Mouse (Mus musculus): ENCODE measurements around the gene Ptger4. TPM values are rescaled to one million over a fixed set of nuclear protein-coding genes. Genes with fewer than 3 reads are reported as not detected.

Ptger4 gene
- total and polyA plus RNA-seq, 3 experiments = 3.5 to 5.7 TPM; not detected in 1

DNA sequence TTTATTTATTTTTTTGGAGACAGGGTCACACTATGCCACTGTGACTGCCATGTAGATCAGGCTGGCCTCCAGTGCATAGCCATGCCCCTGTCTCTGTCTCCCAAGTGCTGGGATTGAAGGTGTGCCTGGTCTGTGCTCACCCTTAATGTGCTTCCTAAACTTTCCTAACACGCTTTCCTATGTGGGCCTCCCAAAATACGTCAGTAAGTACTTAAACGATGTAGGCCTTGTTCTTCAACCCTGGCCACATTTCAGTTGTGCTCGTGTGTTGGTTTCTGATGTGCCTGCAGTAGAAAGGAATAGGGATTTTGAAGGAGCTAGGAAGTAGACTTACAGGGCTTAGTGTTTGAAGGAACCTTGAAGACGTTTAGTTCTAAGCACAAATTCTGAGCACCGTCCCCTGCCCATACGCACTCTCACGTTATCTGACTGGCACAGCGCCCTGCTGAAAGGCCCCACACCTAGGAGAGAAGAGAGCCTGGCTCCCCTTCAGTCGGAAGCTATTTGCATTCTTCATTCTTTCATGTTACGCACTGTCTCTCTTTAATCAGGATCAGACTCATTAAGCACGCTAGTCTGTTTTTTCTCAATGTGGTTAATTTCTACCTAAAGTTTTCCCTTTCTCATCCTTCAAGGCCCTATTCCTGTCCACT lies 78.7 kb downstream of the Ptger4 start:
- TF ChIP-seq ZKSCAN1 (IDR thresholded peaks at IDR 0.05; ENCODE audit: low read depth, low read length) (no peak), UBTF (IDR thresholded peaks at IDR 0.05; ENCODE audit: borderline replicate concordance, insufficient read depth, low read depth, low read length) (no peak), RAD21 (IDR thresholded peaks at IDR 0.05; ENCODE audit: low read depth, low read length) (no peak), USF2 (IDR thresholded peaks at IDR 0.05; ENCODE audit: borderline replicate concordance in 1 of 2, insufficient read depth in 1 of 2, low read depth in 1 of 2, low read length in 2 of 2) (no peak), ZNF384 (IDR thresholded peaks at IDR 0.05; ENCODE audit: low read depth, low read length) (no peak), NELFE (IDR thresholded peaks at IDR 0.05; ENCODE audit: low read depth, low read length) (no peak), ELF1 (IDR thresholded peaks at IDR 0.05; ENCODE audit: low read depth, low read length) (no peak), JUND (IDR thresholded peaks at IDR 0.05; ENCODE audit: low read depth, low read length) (no peak), SMC3 (IDR thresholded peaks at IDR 0.05; ENCODE audit: low read depth, low read length) (no peak), TCF12 (IDR thresholded peaks at IDR 0.05; ENCODE audit: low read depth, low read length) (no peak), MAFK (IDR thresholded peaks at IDR 0.05; ENCODE audit: borderline replicate concordance, low read depth, low read length) (no peak)
- Histone ChIP-seq H3K36me3 (ENCODE audit: control insufficient read depth in 1 of 2, insufficient read depth in 2 of 2, low read length in 2 of 2) (peaks cover 0 to 19% of the 10 kb centered on the region in 2 experiments; a peak in 2 of 4 replicates), H3K79me2 (ENCODE audit: control insufficient read depth, insufficient read depth, low read length, poor library complexity) (no peaks in the 10 kb centered on the region), H3K27ac (ENCODE audit: control insufficient read depth, low read depth, low read length) (no peak overlapping the region), H3K4me1 (ENCODE audit: control insufficient read depth in 1 of 2, insufficient read depth in 2 of 2, low read length in 2 of 2) (no peaks in the 10 kb centered on the region), H3K9me3 (replicated peaks; ENCODE audit: insufficient read depth, low read length) (no peaks in the 10 kb centered on the region), H3K4me3 (ENCODE audit: control insufficient read depth in 1 of 2, insufficient read depth in 1 of 2, low read depth in 2 of 2, low read length in 2 of 2) (no peak overlapping the region), H3K27me3 (ENCODE audit: control insufficient read depth in 1 of 2, insufficient read depth in 2 of 2, low read length in 2 of 2) (no peaks in the 10 kb centered on the region), H3K9ac (ENCODE audit: control insufficient read depth, low read depth, low read length, poor library complexity, severe bottlenecking) (no peak overlapping the region)
- no peak for DNase-seq (ENCODE audit: low read depth, low spot score)

GRCm38 (mm10) chr15:5158827-5159226 lies 85.2 kb downstream of the Ptger4 start:
- Histone ChIP-seq H3K9me3 (replicated peaks; ENCODE audit: insufficient read depth, low read length) (no peaks in the 10 kb centered on the region), H3K79me2 (ENCODE audit: control insufficient read depth, insufficient read depth, low read length, poor library complexity) (peaks cover 45% of the 10 kb centered on the region), H3K4me3 (ENCODE audit: control insufficient read depth in 1 of 2, insufficient read depth in 1 of 2, low read depth in 2 of 2, low read length in 2 of 2) (no peak overlapping the region), H3K36me3 (ENCODE audit: control insufficient read depth in 1 of 2, insufficient read depth in 2 of 2, low read length in 2 of 2) (peaks cover 2 to 6% of the 10 kb centered on the region in 2 experiments; a peak in 3 of 4 replicates), H3K9ac (ENCODE audit: control insufficient read depth, low read depth, low read length, poor library complexity, severe bottlenecking) (no peak overlapping the region), H3K4me1 (ENCODE audit: control insufficient read depth in 1 of 2, insufficient read depth in 2 of 2, low read length in 2 of 2) (no peaks in the 10 kb centered on the region), H3K27ac (ENCODE audit: control insufficient read depth, low read depth, low read length) (no peak overlapping the region), H3K27me3 (ENCODE audit: control insufficient read depth in 1 of 2, insufficient read depth in 2 of 2, low read length in 2 of 2) (no peaks in the 10 kb centered on the region)
- TF ChIP-seq BHLHE40 (IDR thresholded peaks at IDR 0.05; ENCODE audit: borderline replicate concordance, low read depth, low read length) (no peak), ZKSCAN1 (IDR thresholded peaks at IDR 0.05; ENCODE audit: low read depth, low read length) (no peak), CHD1 (IDR thresholded peaks at IDR 0.05; ENCODE audit: low read depth, low read length) (no peak), MAZ (IDR thresholded peaks at IDR 0.05; ENCODE audit: low read depth, low read length) (no peak), MAFK (IDR thresholded peaks at IDR 0.05; ENCODE audit: borderline replicate concordance, low read depth, low read length) (no peak), SMC3 (IDR thresholded peaks at IDR 0.05; ENCODE audit: low read depth, low read length) (no peak), CTCF (IDR thresholded peaks at IDR 0.05 in 2 of 3, conservative IDR thresholded peaks at IDR 0.05 in 1 of 3; ENCODE audit: control insufficient read depth in 1 of 3, insufficient read depth in 1 of 3, low read depth in 2 of 3, low read length in 3 of 3, poor library complexity in 1 of 3, severe bottlenecking in 1 of 3) (no peak), SIN3A (IDR thresholded peaks at IDR 0.05; ENCODE audit: low read length) (no peak), E2F4 (IDR thresholded peaks at IDR 0.05; ENCODE audit: borderline replicate concordance, low read depth, low read length) (no peak), NRF1 (IDR thresholded peaks at IDR 0.05; ENCODE audit: insufficient read depth, low read depth, low read length, poor library complexity, severe bottlenecking) (no peak), CHD2 (IDR thresholded peaks at IDR 0.05; ENCODE audit: low read length) (no peak), JUND (IDR thresholded peaks at IDR 0.05; ENCODE audit: low read depth, low read length) (no peak), TCF12 (IDR thresholded peaks at IDR 0.05; ENCODE audit: low read depth, low read length) (no peak), RAD21 (IDR thresholded peaks at IDR 0.05; ENCODE audit: low read depth, low read length) (no peak), USF2 (IDR thresholded peaks at IDR 0.05; ENCODE audit: borderline replicate concordance in 1 of 2, insufficient read depth in 1 of 2, low read depth in 1 of 2, low read length in 2 of 2) (no peak), MXI1 (IDR thresholded peaks at IDR 0.05; ENCODE audit: low read depth, low read length) (no peak), MAX (IDR thresholded peaks at IDR 0.05; ENCODE audit: low read length) (no peak), ZMIZ1 (IDR thresholded peaks at IDR 0.05; ENCODE audit: low read depth, low read length) (no peak)
- DNase-seq (ENCODE audit: low read depth, low spot score) = no peak
